Mouse (Mus musculus): ENCODE data around the gene Lepr. TPM values are rescaled to one million over a fixed set of nuclear protein-coding genes. Genes with fewer than 3 reads are reported as not detected.

Lepr gene
- polyA plus RNA-seq, 1 experiment, result not detected

DNA sequence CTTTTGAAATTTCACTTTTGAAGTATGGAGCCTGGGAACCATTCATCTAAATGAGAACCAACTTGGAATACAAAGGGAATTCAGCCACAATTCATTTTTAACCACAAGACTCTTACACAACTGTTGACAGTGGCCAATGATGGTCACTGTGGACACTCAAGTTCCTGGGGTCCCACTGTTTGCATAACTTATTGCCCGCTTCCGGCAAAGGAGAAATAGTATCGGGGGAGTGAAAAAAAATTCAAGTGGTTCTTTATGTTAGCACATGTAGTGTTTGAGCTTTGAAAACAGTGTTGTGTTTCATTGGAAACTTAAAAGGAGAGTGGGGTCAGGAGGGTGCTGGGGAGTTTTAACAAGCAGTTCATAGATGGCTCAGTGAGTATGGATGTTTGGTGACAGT is 9.3 kb upstream of the Lepr start:
- no peak overlapping the region for H3K27ac ChIP-seq (ENCODE audit: insufficient read depth, low read depth, low read length)
- no peak for TF ChIP-seq CTCF (IDR thresholded peaks at IDR 0.05; ENCODE audit: insufficient read depth, low read depth, low read length)
- no peak for TF ChIP-seq POLR2A (IDR thresholded peaks at IDR 0.05; ENCODE audit: insufficient read depth, low read depth, low read length)
- H3K4me1 ChIP-seq (ENCODE audit: control insufficient read depth, insufficient read depth, low read length), result no peaks in the 10 kb centered on the region
- H3K4me3 ChIP-seq (ENCODE audit: insufficient read depth, low read depth, low read length), result no peak overlapping the region
- WGBS, result 85% methylated on average over 3 of the region's 3 CpGs

DNA sequence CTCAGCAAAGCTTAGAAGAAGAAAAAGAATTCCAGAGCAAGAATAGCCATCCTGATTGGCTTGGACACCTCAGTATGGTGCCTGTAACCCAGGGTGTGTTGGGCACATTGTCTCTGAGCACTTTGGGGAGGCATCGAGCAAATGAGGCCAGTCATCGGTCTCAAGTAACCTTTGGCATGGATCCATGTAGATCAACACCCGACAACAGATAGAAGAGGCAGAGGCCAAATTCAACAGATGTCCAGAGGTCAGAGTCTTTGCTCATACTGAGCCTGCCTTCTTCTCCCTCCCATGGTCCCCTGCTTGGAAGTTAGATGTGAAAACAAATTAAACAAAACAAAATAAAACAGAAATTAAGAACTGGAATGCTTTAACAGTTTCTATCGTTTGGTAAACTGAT is 6.8 kb upstream of the Lepr start:
- H3K4me1 ChIP-seq (ENCODE audit: control insufficient read depth, insufficient read depth, low read length), result no peaks in the 10 kb centered on the region
- WGBS, result 62% methylated on average over 4 of the region's 4 CpGs
- no peak overlapping the region for H3K4me3 ChIP-seq (ENCODE audit: insufficient read depth, low read depth, low read length)
- TF ChIP-seq POLR2A (IDR thresholded peaks at IDR 0.05; ENCODE audit: insufficient read depth, low read depth, low read length) (no peak), CTCF (IDR thresholded peaks at IDR 0.05; ENCODE audit: insufficient read depth, low read depth, low read length) (no peak)
- H3K27ac ChIP-seq (ENCODE audit: insufficient read depth, low read depth, low read length), result no peak overlapping the region

DNA sequence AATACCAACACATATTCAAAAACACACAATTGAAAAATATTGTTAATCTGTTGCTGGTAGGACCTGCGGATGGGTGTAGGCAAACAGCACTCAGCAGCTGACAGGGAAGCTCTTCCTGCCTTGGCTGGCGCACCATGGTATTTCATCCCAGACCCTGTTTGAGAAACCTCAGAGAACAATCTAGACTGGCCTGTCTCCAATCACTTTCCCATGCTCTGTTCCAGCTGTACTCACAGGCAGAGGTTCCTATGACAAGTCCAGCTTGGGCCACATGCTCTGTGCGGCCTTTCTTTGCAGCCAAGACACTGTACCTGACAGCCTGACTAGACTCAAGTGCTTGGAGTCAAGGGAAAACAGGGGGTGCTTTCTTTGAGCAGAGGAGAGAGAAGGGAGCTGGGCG is 6.1 kb upstream of the Lepr start:
- TF ChIP-seq CTCF (IDR thresholded peaks at IDR 0.05; ENCODE audit: insufficient read depth, low read depth, low read length) (no peak), POLR2A (IDR thresholded peaks at IDR 0.05; ENCODE audit: insufficient read depth, low read depth, low read length) (no peak)
- Histone ChIP-seq H3K4me3 (ENCODE audit: insufficient read depth, low read depth, low read length) (no peak overlapping the region), H3K4me1 (ENCODE audit: control insufficient read depth, insufficient read depth, low read length) (no peaks in the 10 kb centered on the region), H3K27ac (ENCODE audit: insufficient read depth, low read depth, low read length) (no peak overlapping the region)
- 89% methylated on average over 4 of the region's 4 CpGs for WGBS

DNA sequence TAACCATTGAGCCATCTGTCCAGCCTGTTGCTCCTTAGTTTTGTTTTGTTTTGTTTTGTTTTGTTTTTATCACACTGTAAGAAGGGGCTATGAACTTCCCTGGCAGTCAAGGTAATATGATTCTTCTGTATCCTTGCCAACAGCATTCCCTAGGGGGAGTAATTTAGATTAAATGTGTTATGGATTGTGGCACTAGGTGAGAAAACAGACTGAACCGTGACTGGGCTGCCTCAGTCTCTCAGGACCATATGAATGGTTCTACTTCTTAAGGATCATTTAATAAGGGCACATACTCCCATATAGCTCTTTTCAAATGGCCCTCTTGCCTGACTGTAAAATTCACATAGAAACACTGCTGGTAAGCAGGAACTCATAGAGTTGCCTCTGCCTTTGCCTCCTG is 4.6 kb upstream of the Lepr start:
- no peak for TF ChIP-seq POLR2A (IDR thresholded peaks at IDR 0.05; ENCODE audit: insufficient read depth, low read depth, low read length)
- Histone ChIP-seq H3K27ac (ENCODE audit: insufficient read depth, low read depth, low read length) (no peak overlapping the region), H3K4me3 (ENCODE audit: insufficient read depth, low read depth, low read length) (no peak overlapping the region), H3K4me1 (ENCODE audit: control insufficient read depth, insufficient read depth, low read length) (peaks cover 6% of the 10 kb centered on the region)
- 51% methylated on average over 1 of the region's 1 CpGs for WGBS

DNA sequence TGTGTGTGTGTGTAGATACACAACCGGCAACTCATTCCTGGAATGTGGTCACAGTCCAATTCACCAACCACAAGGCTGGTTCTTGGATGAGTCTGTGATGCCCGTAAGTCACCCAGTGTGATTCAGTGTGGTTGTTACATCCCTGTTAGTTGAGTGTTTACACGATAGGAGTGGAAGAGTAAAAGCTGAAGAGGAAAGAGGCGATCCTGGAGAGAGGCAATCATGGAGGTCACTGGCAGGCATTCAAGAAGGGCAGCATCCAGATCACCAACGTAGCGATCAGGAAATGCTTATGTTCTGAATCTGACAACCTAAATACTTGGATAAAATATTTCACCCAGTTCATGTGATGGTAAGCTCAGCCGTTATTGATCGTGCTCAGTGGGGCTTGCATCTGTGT is 1.9 kb upstream of the Lepr start:
- Histone ChIP-seq H3K27ac (ENCODE audit: insufficient read depth, low read depth, low read length) (no peak overlapping the region), H3K4me1 (ENCODE audit: control insufficient read depth, insufficient read depth, low read length) (peaks cover 9% of the 10 kb centered on the region), H3K4me3 (ENCODE audit: insufficient read depth, low read depth, low read length) (no peak overlapping the region)
- TF ChIP-seq CTCF (IDR thresholded peaks at IDR 0.05; ENCODE audit: insufficient read depth, low read depth, low read length), result no peak
- no peak for TF ChIP-seq POLR2A (IDR thresholded peaks at IDR 0.05; ENCODE audit: insufficient read depth, low read depth, low read length)
- WGBS, result 93% methylated on average over 8 of the region's 8 CpGs

DNA sequence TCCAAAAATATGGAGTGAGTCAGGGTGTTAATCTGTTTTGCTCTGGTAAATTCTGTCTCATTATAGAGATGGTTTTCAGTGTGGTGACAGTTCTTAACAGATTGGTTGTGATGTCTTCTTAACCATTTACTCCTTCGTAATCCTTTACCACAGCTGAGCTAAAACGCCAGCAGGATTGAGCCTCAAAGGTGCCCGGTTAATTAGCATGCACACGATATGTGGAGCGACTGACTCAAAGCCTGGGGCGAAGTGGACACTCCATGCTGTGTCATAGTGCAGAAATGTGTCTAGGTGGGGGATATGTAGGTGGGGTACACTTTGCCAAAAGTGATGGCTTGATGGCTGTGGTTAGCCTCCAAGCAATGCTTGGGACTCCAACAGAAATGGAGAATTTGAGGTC is 1.4 kb upstream of the Lepr start:
- TF ChIP-seq CTCF (IDR thresholded peaks at IDR 0.05; ENCODE audit: insufficient read depth, low read depth, low read length), result no peak
- no peak for TF ChIP-seq POLR2A (IDR thresholded peaks at IDR 0.05; ENCODE audit: insufficient read depth, low read depth, low read length)
- Histone ChIP-seq H3K4me1 (ENCODE audit: control insufficient read depth, insufficient read depth, low read length) (peaks cover 9% of the 10 kb centered on the region), H3K4me3 (ENCODE audit: insufficient read depth, low read depth, low read length) (no peak overlapping the region), H3K27ac (ENCODE audit: insufficient read depth, low read depth, low read length) (no peak overlapping the region)
- WGBS, result 86% methylated on average over 6 of the region's 6 CpGs

DNA sequence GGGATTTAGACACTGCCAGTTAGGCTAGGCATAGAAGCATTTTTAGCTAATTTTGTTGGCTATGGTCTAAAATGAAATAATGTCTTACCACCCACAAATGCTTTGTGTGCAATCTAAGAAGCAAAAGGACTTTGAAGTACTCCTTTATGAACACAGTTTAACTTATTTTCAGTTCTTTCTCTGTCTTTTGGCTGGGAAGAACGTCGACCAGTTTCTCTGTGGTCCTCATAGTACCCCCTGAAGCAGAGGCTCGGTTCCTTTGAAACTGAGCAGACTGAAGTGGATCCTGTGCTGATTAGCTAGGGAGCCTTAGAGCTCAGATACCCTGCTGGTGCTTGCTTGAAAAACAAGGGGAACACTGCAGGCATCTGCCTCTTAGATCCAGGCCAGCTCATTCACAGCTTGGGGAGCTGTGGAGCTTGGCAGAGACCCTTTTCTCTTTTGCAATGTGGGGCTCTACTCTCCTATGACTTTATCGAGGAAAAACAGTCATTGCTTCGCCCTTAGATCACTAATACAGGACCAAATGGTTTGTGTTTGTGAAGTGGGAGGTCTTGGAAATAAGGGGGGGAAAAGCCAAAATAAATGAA is 1.9 kb downstream of the Lepr start:
- Histone ChIP-seq H3K4me1 (ENCODE audit: control insufficient read depth, insufficient read depth, low read length) (peaks cover 9% of the 10 kb centered on the region), H3K4me3 (ENCODE audit: insufficient read depth, low read depth, low read length) (no peak overlapping the region), H3K27ac (ENCODE audit: insufficient read depth, low read depth, low read length) (no peak overlapping the region)
- 26% methylated on average over 5 of the region's 5 CpGs for WGBS
- TF ChIP-seq POLR2A (IDR thresholded peaks at IDR 0.05; ENCODE audit: insufficient read depth, low read depth, low read length) (no peak), CTCF (IDR thresholded peaks at IDR 0.05; ENCODE audit: insufficient read depth, low read depth, low read length) (no peak)

DNA sequence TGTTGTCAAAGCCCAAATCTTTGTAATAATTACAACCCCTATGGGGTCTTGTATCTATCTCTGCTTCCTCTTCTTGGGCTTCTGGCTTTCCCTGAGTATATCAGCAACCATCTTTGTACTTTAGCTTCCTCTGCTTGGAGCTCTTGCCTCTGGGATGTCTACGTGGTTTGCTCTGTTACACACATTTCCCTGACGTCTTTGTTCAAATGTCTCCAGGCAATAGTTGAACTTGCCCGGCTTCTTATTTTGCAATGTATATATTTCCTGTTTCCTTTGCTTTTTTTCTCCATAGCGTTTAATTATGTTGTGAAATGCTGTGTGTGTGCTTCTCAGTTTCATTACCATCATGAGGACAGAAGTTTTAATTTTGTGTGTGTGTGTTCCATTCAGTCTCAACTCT is 4.5 kb downstream of the Lepr start:
- 79% methylated on average over 4 of the region's 4 CpGs for WGBS
- TF ChIP-seq CTCF (IDR thresholded peaks at IDR 0.05; ENCODE audit: insufficient read depth, low read depth, low read length) (no peak), POLR2A (IDR thresholded peaks at IDR 0.05; ENCODE audit: insufficient read depth, low read depth, low read length) (no peak)
- Histone ChIP-seq H3K27ac (ENCODE audit: insufficient read depth, low read depth, low read length) (no peak overlapping the region), H3K4me3 (ENCODE audit: insufficient read depth, low read depth, low read length) (no peak overlapping the region), H3K4me1 (ENCODE audit: control insufficient read depth, insufficient read depth, low read length) (peaks cover 9% of the 10 kb centered on the region)

DNA sequence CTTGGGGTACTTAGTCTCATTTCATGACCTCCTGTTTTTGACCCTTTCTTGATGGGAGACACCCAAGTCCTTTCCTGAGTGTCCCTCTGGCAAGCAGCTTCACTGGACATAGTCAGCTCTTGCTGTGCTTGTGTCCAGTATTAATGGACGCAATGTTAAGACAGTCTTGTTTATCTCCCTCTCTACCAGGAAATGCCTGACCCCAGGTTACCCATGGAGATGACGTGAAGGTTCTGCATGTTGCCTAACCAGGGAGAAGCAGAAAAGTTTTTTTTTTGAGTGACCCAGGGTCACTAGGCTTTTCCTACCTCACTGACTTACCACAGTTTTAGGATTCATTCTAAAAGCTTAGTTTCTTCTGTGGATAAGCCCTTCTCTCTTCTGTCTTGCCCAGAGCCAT is 24.8 kb downstream of the Lepr start:
- Histone ChIP-seq H3K4me1 (ENCODE audit: control insufficient read depth, insufficient read depth, low read length) (no peaks in the 10 kb centered on the region), H3K27ac (ENCODE audit: insufficient read depth, low read depth, low read length) (no peak overlapping the region), H3K4me3 (ENCODE audit: insufficient read depth, low read depth, low read length) (no peak overlapping the region)
- WGBS, result 92% methylated on average over 2 of the region's 2 CpGs
- no peak for TF ChIP-seq POLR2A (IDR thresholded peaks at IDR 0.05; ENCODE audit: insufficient read depth, low read depth, low read length)
- no peak for TF ChIP-seq CTCF (IDR thresholded peaks at IDR 0.05; ENCODE audit: insufficient read depth, low read depth, low read length)

DNA sequence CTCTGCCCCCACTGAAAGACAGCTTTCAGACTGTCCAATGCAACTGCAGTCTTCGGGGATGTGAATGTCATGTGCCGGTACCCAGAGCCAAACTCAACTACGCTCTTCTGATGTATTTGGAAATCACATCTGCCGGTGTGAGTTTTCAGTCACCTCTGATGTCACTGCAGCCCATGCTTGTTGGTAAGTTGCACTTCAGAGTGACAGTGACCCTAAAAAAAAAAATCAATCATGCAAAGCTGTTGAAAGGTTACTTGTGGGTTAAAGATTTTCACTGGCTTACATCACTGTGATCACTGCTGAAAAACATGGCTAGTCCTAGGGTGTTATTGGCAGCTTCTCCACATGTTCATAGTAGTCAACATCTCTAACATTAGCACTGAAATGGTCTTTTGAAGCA is 28.3 kb downstream of the Lepr start:
- Histone ChIP-seq H3K4me3 (ENCODE audit: insufficient read depth, low read depth, low read length) (no peak overlapping the region), H3K27ac (ENCODE audit: insufficient read depth, low read depth, low read length) (no peak overlapping the region), H3K4me1 (ENCODE audit: control insufficient read depth, insufficient read depth, low read length) (no peaks in the 10 kb centered on the region)
- WGBS, result 97% methylated on average over 4 of the region's 4 CpGs
- TF ChIP-seq POLR2A (IDR thresholded peaks at IDR 0.05; ENCODE audit: insufficient read depth, low read depth, low read length), result no peak
- TF ChIP-seq CTCF (IDR thresholded peaks at IDR 0.05; ENCODE audit: insufficient read depth, low read depth, low read length), result no peak

Data from olfactory bulb, adult 2 months (tissue).